Mouse (Mus musculus): ENCODE results near the gene Ankdd1a. TPM values are rescaled to one million over a fixed set of nuclear protein-coding genes. Genes with fewer than 3 reads are reported as not detected.

Gene Ankdd1a
- polyA plus RNA-seq, 1 experiment: not detected

- H3K36me3 ChIP-seq (ENCODE audit: control insufficient read depth, insufficient read depth, low read length): peaks cover 50% of the 10 kb centered on the region
- WGBS: 86% methylated on average over 8 of the region's 8 CpGs
These were observed 40.8 kb downstream of the Ankdd1a start for GRCm38 (mm10) chr9:65479158-65479557.

GRCm38 (mm10) chr9:65472769-65473168 lies 47.2 kb downstream of the Ankdd1a start:
- Histone ChIP-seq H3K27me3 (ENCODE audit: control insufficient read depth, insufficient read depth, low read length) (no peaks in the 10 kb centered on the region), H3K27ac (ENCODE audit: insufficient read depth, low read depth, low read length) (no peak overlapping the region), H3K36me3 (ENCODE audit: control insufficient read depth, insufficient read depth, low read length) (peaks cover 43% of the 10 kb centered on the region), H3K4me3 (ENCODE audit: low read depth, low read length) (no peak overlapping the region), H3K4me1 (ENCODE audit: control insufficient read depth, insufficient read depth, insufficient read length, low read length) (no peaks in the 10 kb centered on the region)
- WGBS: 83% methylated on average over 4 of the region's 4 CpGs
- TF ChIP-seq POLR2A (IDR thresholded peaks at IDR 0.05; ENCODE audit: low read depth, low read length) (no peak), CTCF (IDR thresholded peaks at IDR 0.05; ENCODE audit: extremely low read depth, insufficient read length, insufficient replicate concordance, low read depth, low read length) (no peak)

More at GRCm38 (mm10) chr9:65479158-65479557, 40.8 kb downstream of the Ankdd1a start:
- TF ChIP-seq CTCF (IDR thresholded peaks at IDR 0.05; ENCODE audit: extremely low read depth, insufficient read length, insufficient replicate concordance, low read depth, low read length): no peak
- TF ChIP-seq POLR2A (IDR thresholded peaks at IDR 0.05; ENCODE audit: low read depth, low read length): no peak
- Histone ChIP-seq H3K4me1 (ENCODE audit: control insufficient read depth, insufficient read depth, insufficient read length, low read length) (no peaks in the 10 kb centered on the region), H3K4me3 (ENCODE audit: low read depth, low read length) (no peak overlapping the region), H3K27me3 (ENCODE audit: control insufficient read depth, insufficient read depth, low read length) (no peaks in the 10 kb centered on the region), H3K27ac (ENCODE audit: insufficient read depth, low read depth, low read length) (no peak overlapping the region)

- no peaks in the 10 kb centered on the region for H3K27me3 ChIP-seq (ENCODE audit: control insufficient read depth, insufficient read depth, low read length)
- WGBS: 76% methylated on average over 11 of the region's 11 CpGs
- H3K4me3 ChIP-seq (ENCODE audit: low read depth, low read length): no peak overlapping the region
- peaks cover 6% of the 10 kb centered on the region; the same call in 1 of the 2 replicates for H3K4me1 ChIP-seq (ENCODE audit: control insufficient read depth, insufficient read depth, insufficient read length, low read length)
- no peak for TF ChIP-seq CTCF (IDR thresholded peaks at IDR 0.05; ENCODE audit: extremely low read depth, insufficient read length, insufficient replicate concordance, low read depth, low read length)
- peaks cover 33% of the 10 kb centered on the region for H3K36me3 ChIP-seq (ENCODE audit: control insufficient read depth, insufficient read depth, low read length)
- no peak overlapping the region for H3K27ac ChIP-seq (ENCODE audit: insufficient read depth, low read depth, low read length)
These were observed 52.3 kb downstream of the Ankdd1a start for GRCm38 (mm10) chr9:65467686-65468085.

GRCm38 (mm10) chr9:65465241-65465640 lies 54.8 kb downstream of the Ankdd1a start:
- H3K4me3 ChIP-seq (ENCODE audit: low read depth, low read length): no peak overlapping the region
- 79% methylated on average over 2 of the region's 2 CpGs for WGBS
- H3K27ac ChIP-seq (ENCODE audit: insufficient read depth, low read depth, low read length): no peak overlapping the region
- H3K27me3 ChIP-seq (ENCODE audit: control insufficient read depth, insufficient read depth, low read length): no peaks in the 10 kb centered on the region
- peaks cover 21% of the 10 kb centered on the region for H3K36me3 ChIP-seq (ENCODE audit: control insufficient read depth, insufficient read depth, low read length)
- TF ChIP-seq CTCF (IDR thresholded peaks at IDR 0.05; ENCODE audit: extremely low read depth, insufficient read length, insufficient replicate concordance, low read depth, low read length) (no peak), POLR2A (IDR thresholded peaks at IDR 0.05; ENCODE audit: low read depth, low read length) (no peak)
- H3K4me1 ChIP-seq (ENCODE audit: control insufficient read depth, insufficient read depth, insufficient read length, low read length): peaks cover 7% of the 10 kb centered on the region; the same call in 1 of the 2 replicates

- H3K27me3 ChIP-seq (ENCODE audit: control insufficient read depth, insufficient read depth, low read length): no peaks in the 10 kb centered on the region
- H3K27ac ChIP-seq (ENCODE audit: insufficient read depth, low read depth, low read length): no peak overlapping the region
- H3K4me3 ChIP-seq (ENCODE audit: low read depth, low read length): no peak overlapping the region
- H3K36me3 ChIP-seq (ENCODE audit: control insufficient read depth, insufficient read depth, low read length): peaks cover 13% of the 10 kb centered on the region
- 86% methylated on average over 6 of the region's 6 CpGs for WGBS
- TF ChIP-seq POLR2A (IDR thresholded peaks at IDR 0.05; ENCODE audit: low read depth, low read length) (no peak), CTCF (IDR thresholded peaks at IDR 0.05; ENCODE audit: extremely low read depth, insufficient read length, insufficient replicate concordance, low read depth, low read length) (no peak)
- H3K4me1 ChIP-seq (ENCODE audit: control insufficient read depth, insufficient read depth, insufficient read length, low read length): peaks cover 7% of the 10 kb centered on the region; the same call in 1 of the 2 replicates
These were observed 55.8 kb downstream of the Ankdd1a start for GRCm38 (mm10) chr9:65464161-65464560.

- H3K4me3 ChIP-seq (ENCODE audit: low read depth, low read length): no peak overlapping the region
- TF ChIP-seq POLR2A (IDR thresholded peaks at IDR 0.05; ENCODE audit: low read depth, low read length): no peak
- TF ChIP-seq CTCF (IDR thresholded peaks at IDR 0.05; ENCODE audit: extremely low read depth, insufficient read length, insufficient replicate concordance, low read depth, low read length): no peak
- WGBS: 77% methylated on average over 5 of the region's 5 CpGs
These were observed 57.4 kb downstream of the Ankdd1a start for GRCm38 (mm10) chr9:65462544-65462943.

GRCm38 (mm10) chr9:65460732-65461442 lies 59.1 kb downstream of the Ankdd1a start, which contains the start of gene Spg21:
Spg21 (plus strand) TSS chr9:65460947.
- Histone ChIP-seq H3K36me3 (ENCODE audit: control insufficient read depth, insufficient read depth, low read length) (peaks cover 4% of the 10 kb centered on the region), H3K27ac (ENCODE audit: insufficient read depth, low read depth, low read length) (peak within 1 kb of the TSS; percentile 70), H3K4me3 (ENCODE audit: low read depth, low read length) (peak within 1 kb of the TSS; percentile 88), H3K27me3 (ENCODE audit: control insufficient read depth, insufficient read depth, low read length) (no peaks in the 10 kb centered on the region), H3K4me1 (ENCODE audit: control insufficient read depth, insufficient read depth, insufficient read length, low read length) (peaks cover 7% of the 10 kb centered on the region; the same call in 1 of the 2 replicates)
- TF ChIP-seq POLR2A (IDR thresholded peaks at IDR 0.05; ENCODE audit: low read depth, low read length) (peak; percentile 41; the same call in 1 of the 2 replicates), CTCF (IDR thresholded peaks at IDR 0.05; ENCODE audit: extremely low read depth, insufficient read length, insufficient replicate concordance, low read depth, low read length) (no peak)
- under 1% methylated on average over 53 of the region's 53 CpGs for WGBS

More at GRCm38 (mm10) chr9:65462544-65462943, 57.4 kb downstream of the Ankdd1a start:
- H3K36me3 ChIP-seq (ENCODE audit: control insufficient read depth, insufficient read depth, low read length): peaks cover 12% of the 10 kb centered on the region
- no peak overlapping the region for H3K27ac ChIP-seq (ENCODE audit: insufficient read depth, low read depth, low read length)
- no peaks in the 10 kb centered on the region for H3K27me3 ChIP-seq (ENCODE audit: control insufficient read depth, insufficient read depth, low read length)
- H3K4me1 ChIP-seq (ENCODE audit: control insufficient read depth, insufficient read depth, insufficient read length, low read length): peaks cover 7% of the 10 kb centered on the region; the same call in 1 of the 2 replicates
